8 mouse cellular contexts compared by ENCODE assay signal in genomic region chr8:120668374-120668905, GRCm38 (mm10). TPM values are rescaled to one million over a fixed set of nuclear protein-coding genes. Genes with fewer than 3 reads are reported as not detected.
DNase-seq lines count a peak whose midpoint lies in the region; ATAC-seq lines count a peak whose summit lies in the region.

Gene Emc8 (minus strand): TSS chr8:120668573.

- peak within 1 kb of the TSS; percentile 79 for H3K27ac ChIP-seq in forebrain, embryonic 14.5 days (ENCODE audit: low read depth, low read length)
- H3K27ac ChIP-seq in hindbrain, embryonic 11.5 days (ENCODE audit: low read depth, low read length), result peak within 1 kb of the TSS; percentile 82
- peak within 1 kb of the TSS; percentile 88 for H3K27ac ChIP-seq in limb, embryonic 15.5 days
- H3K27ac ChIP-seq in neural tube, embryonic 15.5 days (replicated peaks), result peak within 1 kb of the TSS; percentile 89

- H3K27me3 ChIP-seq in forebrain, embryonic 14.5 days (replicated peaks; ENCODE audit: control insufficient read depth, insufficient read depth, low read length), result no peaks in the 10 kb centered on the region
- no peaks in the 10 kb centered on the region for H3K27me3 ChIP-seq in hindbrain, embryonic 11.5 days (ENCODE audit: control insufficient read depth, insufficient read depth, low read length)
- H3K27me3 ChIP-seq in limb, embryonic 15.5 days, result no peaks in the 10 kb centered on the region
- no peaks in the 10 kb centered on the region for H3K27me3 ChIP-seq in neural tube, embryonic 15.5 days (replicated peaks)

- no peaks in the 10 kb centered on the region for H3K9me3 ChIP-seq in forebrain, embryonic 14.5 days (replicated peaks; ENCODE audit: control insufficient read depth, low read length)
- no peaks in the 10 kb centered on the region for H3K9me3 ChIP-seq in hindbrain, embryonic 11.5 days (ENCODE audit: control insufficient read depth, low read length)
- H3K9me3 ChIP-seq in limb, embryonic 15.5 days, result no peaks in the 10 kb centered on the region
- H3K9me3 ChIP-seq in neural tube, embryonic 15.5 days (replicated peaks), result no peaks in the 10 kb centered on the region

- peaks cover 18% of the 10 kb centered on the region for H3K4me1 ChIP-seq in forebrain, embryonic 14.5 days (ENCODE audit: control insufficient read depth, insufficient read depth, low read length)
- peaks cover 8% of the 10 kb centered on the region for H3K4me1 ChIP-seq in hindbrain, embryonic 11.5 days (replicated peaks; ENCODE audit: control insufficient read depth, insufficient read depth, low read length)
- H3K4me1 ChIP-seq in limb, embryonic 15.5 days, result peaks cover 40% of the 10 kb centered on the region
- H3K4me1 ChIP-seq in neural tube, embryonic 15.5 days, result peaks cover 70% of the 10 kb centered on the region

- H3K36me3 ChIP-seq in forebrain, embryonic 14.5 days (ENCODE audit: control insufficient read depth, insufficient read depth, low read length), result peaks cover 36% of the 10 kb centered on the region
- H3K36me3 ChIP-seq in hindbrain, embryonic 11.5 days (ENCODE audit: control insufficient read depth, insufficient read depth, low read length), result peaks cover 7% of the 10 kb centered on the region; the same call in 1 of the 2 replicates
- H3K36me3 ChIP-seq in limb, embryonic 15.5 days, result peaks cover 40% of the 10 kb centered on the region
- peaks cover 35% of the 10 kb centered on the region for H3K36me3 ChIP-seq in neural tube, embryonic 15.5 days

- WGBS in forebrain, embryonic 14.5 days, result 1% methylated on average over 33 of the region's 51 CpGs
- under 1% methylated on average over 48 of the region's 51 CpGs for WGBS in hindbrain, embryonic 11.5 days
- WGBS in limb, embryonic 15.5 days, result under 1% methylated on average over 51 of the region's 51 CpGs
- under 1% methylated on average over 41 of the region's 51 CpGs for WGBS in neural tube, embryonic 15.5 days

- H3K9ac ChIP-seq in forebrain, embryonic 14.5 days (ENCODE audit: low read length), result peak within 1 kb of the TSS; percentile 97
- peak within 1 kb of the TSS; percentile 95 for H3K9ac ChIP-seq in hindbrain, embryonic 11.5 days (ENCODE audit: low read depth, low read length)
- H3K9ac ChIP-seq in limb, embryonic 15.5 days, result peak within 1 kb of the TSS; percentile 98
- H3K9ac ChIP-seq in neural tube, embryonic 15.5 days (replicated peaks), result peak within 1 kb of the TSS; percentile 89

- peak within 1 kb of the TSS; percentile 88 for H3K4me2 ChIP-seq in forebrain, embryonic 14.5 days (ENCODE audit: low read length)
- peak within 1 kb of the TSS; percentile 91 for H3K4me2 ChIP-seq in hindbrain, embryonic 11.5 days (replicated peaks; ENCODE audit: low read depth, low read length)
- peak within 1 kb of the TSS; percentile 83 for H3K4me2 ChIP-seq in limb, embryonic 15.5 days
- peak within 1 kb of the TSS; percentile 84 for H3K4me2 ChIP-seq in neural tube, embryonic 15.5 days

- ATAC-seq in forebrain, embryonic 14.5 days, result no peak
- ATAC-seq in hindbrain, embryonic 11.5 days (ENCODE audit: low FRiP score), result no peak; the same call in 1 of the 2 replicates
- peak; percentile 11; the same call in 1 of the 2 replicates for ATAC-seq in limb, embryonic 15.5 days (ENCODE audit: insufficient number of reproducible peaks, low FRiP score, low TSS enrichment, low read depth)
- 0 out of 2 replicates have a peak, but pooled peaks have one; percentile 0 for ATAC-seq in neural tube, embryonic 15.5 days (ENCODE audit: low FRiP score)

- H3K4me3 ChIP-seq in forebrain, embryonic 14.5 days (ENCODE audit: low read depth, low read length), result peak within 1 kb of the TSS; percentile 94
- H3K4me3 ChIP-seq in hindbrain, embryonic 11.5 days (ENCODE audit: low read depth, low read length), result peak within 1 kb of the TSS; percentile 94
- peak within 1 kb of the TSS; percentile 85 for H3K4me3 ChIP-seq in limb, embryonic 15.5 days
- peak within 1 kb of the TSS; percentile 76 for H3K4me3 ChIP-seq in neural tube, embryonic 15.5 days (replicated peaks)

- peak in 1 of 2 experiments; percentile 28 for DNase-seq in layer of hippocampus, adult 18-20 months (ENCODE audit: low spot score in 2 of 2)
- no peak for DNase-seq in layer of hippocampus, adult 9-11 months
- DNase-seq in adrenal gland, adult 2 months, result no peak
- DNase-seq in forebrain, embryonic 14.5 days (ENCODE audit: low spot score), result no peak
- no peak for DNase-seq in hindbrain, embryonic 11.5 days (ENCODE audit: low spot score)
- no peak for DNase-seq in right cerebral cortex, postnatal 36 days (ENCODE audit: low spot score in 2 of 2)

RNA-seq across cellular contexts. Expression of gene Emc8, which starts in this region (rescaled TPM):
- total RNA-seq in layer of hippocampus, adult 18-20 months (2021), result 10 to 100 TPM; 74.7 to 96.9 TPM
- total RNA-seq in adrenal gland, adult 2 months (2021), result 100 to 1,000 TPM in 1 of 2 experiments, 10 to 100 TPM in 1; 73.1 to 136 TPM
- polyA plus RNA-seq in adrenal gland, adult 2 months (2012; rRNA removed), result 145 and 176 TPM in 2 replicates
- 193 and 216 TPM in 2 replicates for polyA plus RNA-seq in forebrain, embryonic 14.5 days (2014; fragmentation: Nextera tagmentation; extraction: Ambion mirVana)
- 273 and 276 TPM in 2 replicates for polyA plus RNA-seq in hindbrain, embryonic 11.5 days (2014; fragmentation: Nextera tagmentation; extraction: Ambion mirVana)
- polyA plus RNA-seq in limb, embryonic 15.5 days (2015; fragmentation: Nextera tagmentation; extraction: Ambion mirVana), result 205 and 218 TPM in 2 replicates
- 108 and 143 TPM in 2 replicates for polyA plus RNA-seq in neural tube, embryonic 15.5 days (2015; fragmentation: Nextera tagmentation; extraction: Ambion mirVana)

Comparison
In these comparisons a context has a peak if more than half of its experiments do, and no peak if none do; other contexts are left out.
1. ATAC-seq: peak in limb, embryonic 15.5 days (single experiment) and neural tube, embryonic 15.5 days (single experiment); none in forebrain, embryonic 14.5 days (single experiment) and hindbrain, embryonic 11.5 days (single experiment).
2. Peak in every context shown above with its lines, with median percentiles within 50 percentile points of each other: H3K27ac ChIP-seq, H3K4me2 ChIP-seq, H3K4me3 ChIP-seq and H3K9ac ChIP-seq.